1 mouse cellular context compared by ENCODE assay signal in genomic region chr17:12359876-12360275, GRCm38 (mm10).
TF ChIP-seq lines count a peak whose summit lies in the region.

No protein-coding gene starts in this region.

TF ChIP-seq in CH12.LX, 34 proteins besides CTCF, POLR2A, EP300 and RAD21 (continued from another document):
- TF ChIP-seq TBP (conservative IDR thresholded peaks at IDR 0.05; ENCODE audit: low read depth, low read length): peak; percentile 56; the same call in 1 of the 2 replicates
- peak; percentile 58 for TF ChIP-seq TCF12 (IDR thresholded peaks at IDR 0.05; ENCODE audit: low read depth, low read length)
- 0 out of 2 replicates have a peak, but pooled peaks have one; percentile 41 for TF ChIP-seq HCFC1 (IDR thresholded peaks at IDR 0.05; ENCODE audit: low read depth, low read length)
- TF ChIP-seq UBTF (IDR thresholded peaks at IDR 0.05; ENCODE audit: low read depth, low read length): no peak
- peak; percentile 65; the same call in 1 of the 2 replicates for TF ChIP-seq SIN3A (IDR thresholded peaks at IDR 0.05; ENCODE audit: low read length)
- peak; percentile 16; the same call in 1 of the 2 replicates for TF ChIP-seq SMC3 (IDR thresholded peaks at IDR 0.05; ENCODE audit: low read depth, low read length)
- TF ChIP-seq ELF1 (IDR thresholded peaks at IDR 0.05; ENCODE audit: low read depth, low read length): peak; percentile 67
- no peak for TF ChIP-seq GABPA (IDR thresholded peaks at IDR 0.05; ENCODE audit: insufficient replicate concordance, low read depth, low read length)
- no peak for TF ChIP-seq JUN (IDR thresholded peaks at IDR 0.05; ENCODE audit: insufficient read depth, low read depth, low read length)
- no peak for TF ChIP-seq POLR2AphosphoS2 (IDR thresholded peaks at IDR 0.05; ENCODE audit: low read depth, low read length)
- TF ChIP-seq BHLHE40 (IDR thresholded peaks at IDR 0.05; ENCODE audit: low read depth, low read length): peak; percentile 74
- peak; percentile 58; the same call in 1 of the 2 replicates for TF ChIP-seq MXI1 (IDR thresholded peaks at IDR 0.05; ENCODE audit: low read depth, low read length)
- no peak for TF ChIP-seq ZMIZ1 (IDR thresholded peaks at IDR 0.05; ENCODE audit: low read depth, low read length)
